Mouse (Mus musculus) frontal cortex, adult 2 months (tissue): Measurements from ENCODE around the gene Far1. TPM values are rescaled to one million over a fixed set of nuclear protein-coding genes. Genes with fewer than 3 reads are reported as not detected.

Experiments used
- polyA plus RNA-seq: library from polyadenylated mRNA; depleted of rRNA; stranded (reverse); fragments of >200 nt; gene quantifications from 2 replicates; pipeline ENCODE4 v1.2.3, GENCODE M21; 2012; rRNA removed

The Far1 gene
- polyA plus RNA-seq, 1 experiment = 84.1 TPM

Other genes starting within 250 kb of the Far1 start
- 61.5 and 70.6 TPM in 2 replicates for gene Btbd10, start 144.4 kb upstream of the Far1 start, polyA plus RNA-seq
- not detected in 2 replicates for gene Pth, start 125.3 kb upstream of the Far1 start, polyA plus RNA-seq